Mouse (Mus musculus): Measurements from ENCODE around the gene Kif18a.

DNA sequence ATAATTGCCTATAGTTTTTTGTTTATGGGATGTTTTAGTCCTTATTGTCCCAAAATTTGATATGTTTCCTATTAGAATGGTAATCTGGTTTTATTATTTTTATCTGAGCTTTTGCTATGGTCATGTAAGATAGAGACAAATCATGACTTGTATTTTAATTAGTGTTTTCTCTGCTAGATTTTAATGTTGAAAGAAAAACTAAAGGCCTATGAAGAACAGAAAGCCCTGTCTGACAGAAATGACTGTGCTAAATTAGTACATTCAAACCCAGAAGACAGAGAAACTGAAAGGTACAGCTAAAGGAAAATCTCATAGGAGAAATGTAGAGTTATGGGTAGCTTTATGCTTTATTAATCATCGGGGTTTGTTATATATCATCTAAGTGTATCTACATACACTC is 17.6 kb downstream of the Kif18a start:
- no peak for TF ChIP-seq CTCF (IDR thresholded peaks at IDR 0.05; ENCODE audit: low read depth, low read length)
- TF ChIP-seq POLR2A (IDR thresholded peaks at IDR 0.05; ENCODE audit: extremely low read depth, insufficient read depth, low read length): no peak

Measured in liver, adult 2 months (tissue).